Mouse (Mus musculus) layer of hippocampus, postnatal 14 days (tissue): Measurements from ENCODE around the gene Gm20825. TPM values are rescaled to one million over a fixed set of nuclear protein-coding genes. Genes with fewer than 3 reads are reported as not detected.
"Not testable (repeated sequence)": the region's sequence is repeated elsewhere in the genome, so short reads cannot be mapped to it uniquely, and the experiment has no call there.

Experiments
- DNase-seq, 2 experiments: peaks; one replicate each; pipeline ENCODE4 v3.0.0; 2021 to 2022; ENCODE audit warnings: low spot score in 2 of 2, mixed read lengths in 1 of 2
- long read RNA-seq, 2 experiments: library from polyadenylated mRNA; stranded (forward); transcript quantifications; one replicate each; pipeline ENCODE4 v2.0.0; 2021
- total RNA-seq, 2 experiments: library from RNA; stranded (reverse); gene quantifications; 2 replicates each; pipeline ENCODE4 v1.2.3; 2021

Gene Gm20825
- total RNA-seq = not detected
- long read RNA-seq, experiment 1 = 0 reads
- long read RNA-seq, experiment 2 = 0 reads

- DNase-seq = not testable (repeated sequence)
Measured at GRCm38 (mm10) chrY:8071407-8071806, at the start of gene Gm20825. TSS of gene Gm20825 (minus strand) at chrY:8071507.

Other genes starting within 250 kb of the Gm20825 start
- gene Gm29049, start 74.3 kb downstream of the Gm20825 start, total RNA-seq = not detected
- not detected for gene Gm20824, start 186.4 kb upstream of the Gm20825 start, total RNA-seq